Mouse (Mus musculus): ENCODE results near the gene Gstt1. TPM values are rescaled to one million over a fixed set of nuclear protein-coding genes. Genes with fewer than 3 reads are reported as not detected.
"Not testable (repeated sequence)": the region's sequence is repeated elsewhere in the genome, so short reads cannot be mapped to it uniquely, and the experiment has no call there.

Gstt1 gene
- total RNA-seq (2017) = 2.1 TPM in 1 of 3 replicates, not detected in the others

- ATAC-seq (replicated peaks; ENCODE audit: insufficient number of reproducible peaks, low FRiP score, low TSS enrichment, poor library complexity, severe bottlenecking) = peak; percentile 33; the same call in 1 of the 2 replicates
Observed at GRCm38 (mm10) chr10:75798176-75798696, at the start of gene Gstt1. Gene Gstt1 (minus strand): TSS chr10:75798584.

GRCm38 (mm10) chr10:75845306-75845930, 47.0 kb upstream of the Gstt1 start:
- ATAC-seq (replicated peaks; ENCODE audit: insufficient number of reproducible peaks, low FRiP score, low TSS enrichment, poor library complexity, severe bottlenecking) = no peak

- ATAC-seq (replicated peaks; ENCODE audit: insufficient number of reproducible peaks, low FRiP score, low TSS enrichment, poor library complexity, severe bottlenecking) = no peak
Observed at GRCm38 (mm10) chr10:75844800-75845199, 46.4 kb upstream of the Gstt1 start.

- ATAC-seq (replicated peaks; ENCODE audit: insufficient number of reproducible peaks, low FRiP score, low TSS enrichment, poor library complexity, severe bottlenecking) = not testable (repeated sequence)
Observed at GRCm38 (mm10) chr10:75843898-75844297, 45.5 kb upstream of the Gstt1 start.

DNA sequence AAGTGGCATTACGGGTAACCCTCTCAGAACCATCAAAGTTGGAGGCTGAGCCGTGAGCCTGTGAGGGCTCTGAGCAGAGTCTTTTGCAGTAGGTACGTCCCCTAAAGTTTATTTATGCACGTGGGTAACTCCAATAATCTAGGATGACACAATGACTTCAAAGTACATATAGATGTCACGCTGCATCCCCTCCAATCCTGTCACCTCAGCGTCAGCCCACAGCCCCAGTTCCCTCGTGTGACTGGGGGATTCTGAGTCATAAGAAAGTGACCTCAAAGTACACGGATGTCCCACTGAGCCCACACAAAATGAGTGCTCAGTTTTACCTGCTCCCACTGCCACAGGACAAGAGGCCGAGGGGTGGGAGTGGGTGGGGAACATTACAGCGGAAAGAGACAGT, 40.7 kb upstream of the Gstt1 start:
- no peak for ATAC-seq (replicated peaks; ENCODE audit: insufficient number of reproducible peaks, low FRiP score, low TSS enrichment, poor library complexity, severe bottlenecking)

DNA sequence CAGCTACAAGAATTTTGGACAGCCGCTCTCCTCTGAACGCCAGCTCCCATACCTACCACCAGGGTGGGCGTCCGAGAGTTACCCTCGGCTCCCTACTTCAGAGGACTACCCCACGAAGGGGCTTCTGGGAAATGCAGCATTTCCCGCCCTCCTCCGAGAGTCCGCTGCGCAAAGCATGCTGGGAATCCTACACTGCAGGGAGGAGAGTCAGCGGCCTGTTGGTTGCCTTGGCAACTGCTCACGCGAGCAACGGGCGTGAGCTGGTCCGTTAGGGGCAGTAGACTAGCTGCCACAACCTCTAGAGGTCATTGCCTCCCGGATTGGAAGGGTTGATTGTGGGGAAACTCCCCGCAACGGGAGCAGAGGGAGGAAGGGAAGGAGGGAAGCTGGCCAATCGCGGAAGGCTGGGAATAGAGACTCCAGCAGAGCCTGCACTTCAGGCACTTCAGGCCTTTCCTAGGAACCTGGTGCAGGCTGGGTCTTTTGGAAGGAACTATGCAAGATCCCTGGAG, 38.9 kb upstream of the Gstt1 start, which contains the start of gene Gstt2:
Gstt2 (minus strand) TSS at position 177 of the 512 bp plus-strand sequence.
- peak; percentile 80 for ATAC-seq (replicated peaks; ENCODE audit: insufficient number of reproducible peaks, low FRiP score, low TSS enrichment, poor library complexity, severe bottlenecking)

DNA sequence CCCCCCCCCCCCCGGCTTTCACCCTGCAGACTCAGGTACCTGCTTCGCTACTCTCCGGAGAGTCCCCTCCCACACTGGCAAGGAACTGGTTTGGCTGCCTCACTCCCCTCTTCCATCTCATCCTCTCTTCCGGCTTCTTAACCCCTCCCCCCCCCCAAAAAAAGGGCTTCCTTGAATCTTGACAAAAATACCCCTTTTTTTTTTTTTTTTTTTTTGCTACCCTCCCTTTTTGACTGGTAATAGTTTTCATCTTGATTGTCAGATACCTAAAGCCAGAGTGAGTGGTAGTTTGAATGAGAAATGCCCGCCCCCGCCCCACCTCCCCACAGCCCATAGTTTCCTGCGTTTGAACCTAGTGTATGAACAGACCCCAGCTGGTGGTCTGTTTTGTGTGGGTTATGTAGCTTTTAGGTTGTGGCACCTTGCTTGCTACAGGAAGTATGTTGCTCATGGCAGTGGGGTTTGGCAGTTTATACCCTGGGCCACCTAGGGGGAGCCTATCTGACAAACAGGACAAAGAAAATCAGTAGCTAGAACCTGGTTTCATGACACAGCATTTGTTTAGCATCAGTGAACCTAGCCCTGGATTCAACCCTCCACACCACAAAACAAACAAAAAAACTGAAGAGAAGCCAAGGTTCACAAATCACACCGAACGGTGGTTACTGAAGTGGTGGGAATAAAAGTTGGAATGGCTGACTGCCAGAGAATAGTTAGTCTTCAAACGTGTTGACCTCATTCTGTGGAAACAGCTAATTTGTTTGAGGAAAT, 37.6 kb upstream of the Gstt1 start:
- ATAC-seq (replicated peaks; ENCODE audit: insufficient number of reproducible peaks, low FRiP score, low TSS enrichment, poor library complexity, severe bottlenecking) = no peak

DNA sequence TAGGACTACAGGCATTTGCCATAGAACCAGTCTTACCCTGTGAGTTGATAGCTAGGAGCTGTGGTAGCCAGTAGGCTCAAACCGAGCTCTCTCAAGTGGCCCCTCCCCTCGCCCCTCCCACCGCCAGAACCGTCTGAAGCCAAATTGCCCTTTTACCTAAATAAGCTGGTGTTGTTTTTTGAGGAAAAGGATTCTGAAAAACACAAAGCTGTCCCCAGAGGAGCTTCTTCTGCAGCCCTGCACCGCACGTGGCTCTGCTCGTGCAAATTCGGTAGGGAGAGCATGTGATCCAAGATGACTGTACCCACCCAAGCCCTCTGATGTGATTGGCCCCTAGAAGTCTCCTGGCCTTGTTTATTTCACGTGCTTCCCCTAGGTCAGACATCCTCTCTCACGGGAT, 36.9 kb upstream of the Gstt1 start:
- ATAC-seq (replicated peaks; ENCODE audit: insufficient number of reproducible peaks, low FRiP score, low TSS enrichment, poor library complexity, severe bottlenecking) = peak; percentile 64

GRCm38 (mm10) chr10:75834721-75835120, 36.3 kb upstream of the Gstt1 start:
- no peak for ATAC-seq (replicated peaks; ENCODE audit: insufficient number of reproducible peaks, low FRiP score, low TSS enrichment, poor library complexity, severe bottlenecking)

GRCm38 (mm10) chr10:75834250-75834649, 35.9 kb upstream of the Gstt1 start:
- no peak for ATAC-seq (replicated peaks; ENCODE audit: insufficient number of reproducible peaks, low FRiP score, low TSS enrichment, poor library complexity, severe bottlenecking)

DNA sequence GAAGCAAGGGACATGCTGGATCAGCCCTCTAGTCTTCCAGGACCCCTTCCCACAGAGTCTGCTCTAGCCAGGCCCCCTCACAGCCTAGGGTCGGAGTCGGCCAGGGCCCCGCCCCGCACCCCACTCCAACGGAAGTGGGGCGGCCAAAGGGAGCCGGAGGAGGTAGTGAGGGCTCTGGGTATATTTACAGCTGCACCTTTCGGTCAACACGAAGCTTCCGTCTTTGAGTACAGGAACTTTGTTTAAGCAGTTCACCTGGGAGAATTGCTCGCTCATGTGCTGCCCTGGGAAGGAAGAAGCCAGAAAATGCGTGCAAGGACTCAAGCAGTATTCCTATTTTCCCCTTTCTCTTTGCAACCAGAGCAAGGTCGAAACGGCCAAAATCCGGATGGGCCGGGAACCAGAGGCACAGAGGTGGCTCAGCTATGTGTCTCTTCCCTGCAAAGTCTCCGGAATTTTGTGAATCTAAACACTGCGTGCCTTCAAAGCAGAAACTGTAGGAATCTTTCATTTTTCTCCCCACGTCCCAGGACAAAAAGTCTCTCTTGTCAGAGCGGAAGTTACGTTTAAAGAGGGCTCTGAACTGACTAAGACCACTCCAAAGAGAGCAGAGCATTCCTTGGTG, 35.2 kb upstream of the Gstt1 start:
- no peak for ATAC-seq (replicated peaks; ENCODE audit: insufficient number of reproducible peaks, low FRiP score, low TSS enrichment, poor library complexity, severe bottlenecking)

DNA sequence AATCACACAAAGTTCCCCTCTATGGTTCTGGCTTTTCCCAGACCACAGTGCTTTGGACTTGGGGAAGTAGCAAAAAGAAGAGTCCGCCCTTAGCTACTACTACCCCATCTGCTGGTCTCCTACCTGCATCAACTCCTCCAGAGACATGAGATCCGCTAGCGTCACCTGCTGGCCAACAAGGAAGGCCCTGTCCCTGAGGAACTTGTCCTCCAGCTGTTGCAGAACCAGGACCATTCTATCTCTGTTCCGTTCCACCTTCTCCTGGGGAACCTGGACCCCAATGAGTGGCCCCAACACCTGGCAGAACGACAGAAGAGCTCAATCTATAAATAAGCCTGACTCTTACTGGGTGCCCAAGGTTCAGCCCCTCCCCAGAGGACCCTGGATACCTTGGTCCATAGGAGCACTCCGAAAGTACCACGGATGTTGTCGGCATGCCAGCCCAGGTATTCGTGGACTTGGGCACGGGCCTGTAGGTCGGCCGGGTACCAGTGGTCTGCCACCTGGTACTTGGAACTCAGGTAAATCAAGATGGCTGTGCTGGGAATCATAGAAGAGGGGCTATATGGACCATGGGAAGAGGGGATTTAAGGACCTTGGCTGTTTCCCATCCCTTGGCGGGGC, 34.0 kb upstream of the Gstt1 start:
- 0 out of 2 replicates have a peak, but pooled peaks have one; percentile 15 for ATAC-seq (replicated peaks; ENCODE audit: insufficient number of reproducible peaks, low FRiP score, low TSS enrichment, poor library complexity, severe bottlenecking)

GRCm38 (mm10) chr10:75830275-75830670, 31.9 kb upstream of the Gstt1 start:
- ATAC-seq (replicated peaks; ENCODE audit: insufficient number of reproducible peaks, low FRiP score, low TSS enrichment, poor library complexity, severe bottlenecking) = no peak

DNA sequence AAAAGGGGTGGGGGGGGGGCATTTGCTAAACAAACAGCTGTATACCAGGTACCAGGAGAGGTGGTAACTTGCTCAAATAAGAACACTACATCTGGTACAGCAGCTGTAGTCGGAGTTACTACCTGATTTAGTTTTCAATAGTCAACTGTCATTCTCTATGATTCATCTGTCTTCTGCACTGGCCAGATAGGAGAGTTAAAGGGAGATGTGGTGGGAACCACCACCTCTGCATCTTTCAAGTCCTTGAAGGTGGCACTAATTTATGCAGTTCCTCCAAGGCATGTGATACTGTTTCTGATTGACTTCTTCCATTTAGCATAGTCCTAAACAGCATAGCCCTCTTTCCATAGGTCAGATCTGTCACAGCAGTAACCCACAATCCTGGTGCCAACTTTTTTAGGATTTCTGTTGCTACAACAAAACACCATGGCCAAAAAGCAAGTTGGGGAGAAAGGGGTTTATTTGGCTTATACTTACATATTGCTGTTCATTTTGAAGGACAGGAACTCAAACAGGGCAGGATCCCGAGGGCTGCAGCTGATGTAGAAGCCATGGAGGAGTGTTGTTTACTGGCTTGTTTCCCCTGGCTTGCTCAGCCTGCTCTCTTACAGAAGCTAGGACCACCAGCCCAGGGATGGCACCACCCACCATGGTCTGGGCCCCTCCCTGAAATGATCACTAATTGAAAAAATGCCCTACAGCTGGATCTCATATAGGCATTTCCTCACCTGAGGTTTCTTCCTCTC, 31.3 kb upstream of the Gstt1 start:
- ATAC-seq (replicated peaks; ENCODE audit: insufficient number of reproducible peaks, low FRiP score, low TSS enrichment, poor library complexity, severe bottlenecking) = no peak

GRCm38 (mm10) chr10:75828500-75828931, 30.1 kb upstream of the Gstt1 start:
- no peak for ATAC-seq (replicated peaks; ENCODE audit: insufficient number of reproducible peaks, low FRiP score, low TSS enrichment, poor library complexity, severe bottlenecking)

DNA sequence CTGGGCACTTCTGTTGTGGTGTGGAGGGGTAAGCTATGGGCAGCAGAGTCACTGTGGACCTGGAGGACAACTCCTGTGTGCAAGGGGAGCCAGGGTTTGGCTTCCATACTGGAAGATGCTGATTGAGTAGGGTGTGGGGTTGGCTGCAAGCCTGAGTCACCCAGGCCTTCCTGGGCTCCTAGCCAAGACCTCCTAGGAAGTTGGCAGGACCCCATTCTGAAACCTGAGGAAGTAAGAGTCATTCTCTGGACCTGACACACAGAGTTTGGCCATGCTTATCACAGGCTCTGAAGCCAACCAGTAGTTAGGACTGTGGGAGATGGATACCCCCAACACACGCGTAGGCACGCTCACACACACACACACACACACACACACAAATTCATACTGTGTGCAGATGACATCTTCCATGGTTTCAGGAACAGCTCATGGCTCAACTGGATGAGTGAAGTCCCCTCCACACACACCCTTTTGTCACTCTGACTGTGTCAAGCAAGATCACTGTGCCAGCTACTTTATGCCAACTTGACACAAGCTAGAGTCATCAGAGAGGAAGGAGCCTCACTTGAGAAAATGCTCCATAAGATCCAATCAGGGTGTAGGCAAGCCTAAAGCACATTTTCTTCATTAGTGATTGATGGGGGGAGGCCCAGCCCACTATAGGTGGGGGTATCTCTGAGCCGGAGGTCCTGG, 29.4 kb upstream of the Gstt1 start:
- no peak for ATAC-seq (replicated peaks; ENCODE audit: insufficient number of reproducible peaks, low FRiP score, low TSS enrichment, poor library complexity, severe bottlenecking)

- ATAC-seq (replicated peaks; ENCODE audit: insufficient number of reproducible peaks, low FRiP score, low TSS enrichment, poor library complexity, severe bottlenecking) = no peak
Observed at GRCm38 (mm10) chr10:75824530-75824929, 26.1 kb upstream of the Gstt1 start.

- no peak for ATAC-seq (replicated peaks; ENCODE audit: insufficient number of reproducible peaks, low FRiP score, low TSS enrichment, poor library complexity, severe bottlenecking)
Observed at GRCm38 (mm10) chr10:75823782-75824181, 25.4 kb upstream of the Gstt1 start.

Data from monocyte, adult 5-6 weeks (primary cell).